Mouse (Mus musculus): ENCODE data around the gene Kera.

DNA sequence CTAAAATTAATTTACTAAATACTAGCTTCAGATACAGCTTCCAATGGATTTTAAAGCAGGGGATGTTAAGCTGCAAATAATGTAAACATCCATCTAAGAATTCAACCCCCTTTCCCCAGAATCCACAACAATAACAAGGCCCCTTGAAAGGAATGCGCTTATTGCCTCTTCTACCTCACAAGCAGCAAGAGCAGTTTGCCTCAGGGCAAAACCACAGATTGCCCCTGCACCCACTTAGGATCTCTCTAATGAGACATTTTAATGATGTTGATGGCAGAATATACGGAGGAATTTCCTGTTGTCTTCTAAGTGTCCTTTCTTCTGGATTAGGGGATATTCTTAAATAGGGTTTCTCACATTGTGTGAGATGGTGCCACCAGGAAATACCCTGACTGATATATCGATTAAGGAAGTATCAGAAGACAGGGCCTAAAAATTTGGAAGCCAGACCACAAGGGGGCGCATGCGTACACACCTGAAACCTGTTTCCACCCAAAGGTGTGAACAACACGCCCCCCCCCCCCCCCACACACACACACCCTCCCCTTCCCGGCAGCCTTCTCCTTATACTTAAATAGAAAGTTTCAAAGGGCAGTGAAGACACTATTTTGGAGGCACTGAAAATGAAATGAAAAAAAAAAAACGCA is 39.1 kb upstream of the Kera start:
- no peak for TF ChIP-seq GATA1 (IDR thresholded peaks at IDR 0.05; ENCODE audit: borderline replicate concordance, low read length)
- TF ChIP-seq CTCF (IDR thresholded peaks at IDR 0.05; ENCODE audit: low read depth, low read length), result no peak
- TF ChIP-seq POLR2AphosphoS5 (IDR thresholded peaks at IDR 0.05; ENCODE audit: insufficient replicate concordance, low read depth, low read length), result no peak
- TF ChIP-seq TAL1 (conservative IDR thresholded peaks at IDR 0.05; ENCODE audit: low read depth, low read length), result no peak
- TF ChIP-seq GATA2 (IDR thresholded peaks at IDR 0.05; ENCODE audit: borderline replicate concordance, low read depth, low read length), result no peak
